Mouse (Mus musculus) testis, adult 2 months (tissue): ENCODE results near the gene Tnnt3.

Experiments used
- CTCF ChIP-seq: fragments of 200-500 bp; IDR thresholded peaks from 2 replicates; pipeline ENCODE4 v1.5.1; 2012; ENCODE audit warnings: low read depth, mild to moderate bottlenecking, inconsistent platforms, low read length, moderate library complexity; ENCODE audit not compliant: control insufficient read depth, insufficient read depth, insufficient replicate concordance
- POLR2A ChIP-seq: fragments of 200-500 bp; IDR thresholded peaks from 2 replicates; pipeline ENCODE4 v1.6.1; 2012; ENCODE audit warnings: low read depth, mild to moderate bottlenecking, inconsistent platforms, low read length, moderate library complexity; ENCODE audit not compliant: control insufficient read depth

GRCm38 (mm10) chr7:142509518-142509917, 10.9 kb downstream of the Tnnt3 start:
- TF ChIP-seq POLR2A (no peak), CTCF (no peak)
